Comparison of ENCODE assay signal across 12 mouse cellular contexts in genomic region chr2:21236846-21237245, GRCm38 (mm10). TPM values are rescaled to one million over a fixed set of nuclear protein-coding genes. Genes with fewer than 3 reads are reported as not detected.
DNase-seq lines count a peak whose midpoint lies in the region; ATAC-seq lines count a peak whose summit lies in the region.
"Had no signal": no experiment of that assay in that cellular context is flagged by ENCODE, and none has a peak within 500 bp of the region (broad histone marks: within the 10 kb centered on the region; RNA-seq: fewer than 3 reads in every experiment).

No protein-coding gene starts in this region.

- H3K36me3 ChIP-seq in neural tube, embryonic 15.5 days = no peaks in the 10 kb centered on the region
- H3K36me3 ChIP-seq: forebrain, embryonic 10.5 days; neural tube, embryonic 12.5 days had no signal

- no peak for ATAC-seq in neural tube, embryonic 15.5 days (ENCODE audit: low FRiP score)

- H3K9ac ChIP-seq in neural tube, embryonic 15.5 days (replicated peaks) = no peak overlapping the region
- H3K9ac ChIP-seq: neural tube, embryonic 12.5 days had no signal

- H3K4me1 ChIP-seq in neural tube, embryonic 15.5 days = no peaks in the 10 kb centered on the region
- H3K4me1 ChIP-seq: neural tube, embryonic 12.5 days had no signal

- no peaks in the 10 kb centered on the region for H3K27me3 ChIP-seq in neural tube, embryonic 15.5 days (replicated peaks)
- H3K27me3 ChIP-seq: neural tube, embryonic 12.5 days had no signal

- no peak overlapping the region for H3K4me3 ChIP-seq in neural tube, embryonic 15.5 days (replicated peaks)
- H3K4me3 ChIP-seq: forebrain, embryonic 10.5 days; neural tube, embryonic 12.5 days had no signal

- H3K27ac ChIP-seq in neural tube, embryonic 15.5 days (replicated peaks) = no peak overlapping the region
- H3K27ac ChIP-seq: forebrain, embryonic 10.5 days; neural tube, embryonic 12.5 days had no signal

- DNase-seq in cerebellum, postnatal 10 days = peak; percentile 52 to 67
- no peak for DNase-seq in cerebellum, postnatal 4 days (ENCODE audit: low spot score in 2 of 2)
- DNase-seq in kidney, postnatal 36 days = peak; percentile 20
- DNase-seq in kidney, adult 9 months = no peak
- peak; percentile 79 for DNase-seq in 3T3-L1 (ENCODE audit: low read depth, low spot score)
- peak; percentile 27 to 39 for DNase-seq in cerebellum, postnatal 25 days
- DNase-seq in spleen, adult 18-20 months = no peak
- DNase-seq: gastrocnemius, postnatal 14 days; thymus, adult 2 months had no signal

- 73% methylated on average over 5 of the region's 5 CpGs for WGBS in neural tube, embryonic 15.5 days

- no peaks in the 10 kb centered on the region for H3K9me3 ChIP-seq in neural tube, embryonic 15.5 days (replicated peaks)
- H3K9me3 ChIP-seq: forebrain, embryonic 10.5 days; neural tube, embryonic 12.5 days had no signal

- no peak overlapping the region for H3K4me2 ChIP-seq in neural tube, embryonic 15.5 days
- H3K4me2 ChIP-seq: neural tube, embryonic 12.5 days had no signal

RNA-seq across cellular contexts. Expression of gene Thnsl1, which starts 31.3 kb away (rescaled TPM):
- 17.4 and 20.2 TPM in 2 replicates for polyA plus RNA-seq in neural tube, embryonic 15.5 days (2015; fragmentation: Nextera tagmentation; extraction: Ambion mirVana)

RNA-seq across cellular contexts. Expression of gene Enkur, which starts 31.7 kb away (rescaled TPM):
- 2.6 and 3.6 TPM in 2 replicates for polyA plus RNA-seq in neural tube, embryonic 15.5 days (2015; fragmentation: Nextera tagmentation; extraction: Ambion mirVana)
- polyA plus RNA-seq: thymus, adult 2 months had no signal

Comparison
In these comparisons a context has a peak if more than half of its experiments do, and no peak if none do; other contexts are left out.
1. DNase-seq: peak in cerebellum, postnatal 10 days (2 of 2), kidney, postnatal 36 days (2 of 2), 3T3-L1 (single experiment) and cerebellum, postnatal 25 days (2 of 2); none in cerebellum, postnatal 4 days (0 of 2), kidney, adult 9 months (single experiment) and spleen, adult 18-20 months (0 of 2).